In the genomic region with DNA sequence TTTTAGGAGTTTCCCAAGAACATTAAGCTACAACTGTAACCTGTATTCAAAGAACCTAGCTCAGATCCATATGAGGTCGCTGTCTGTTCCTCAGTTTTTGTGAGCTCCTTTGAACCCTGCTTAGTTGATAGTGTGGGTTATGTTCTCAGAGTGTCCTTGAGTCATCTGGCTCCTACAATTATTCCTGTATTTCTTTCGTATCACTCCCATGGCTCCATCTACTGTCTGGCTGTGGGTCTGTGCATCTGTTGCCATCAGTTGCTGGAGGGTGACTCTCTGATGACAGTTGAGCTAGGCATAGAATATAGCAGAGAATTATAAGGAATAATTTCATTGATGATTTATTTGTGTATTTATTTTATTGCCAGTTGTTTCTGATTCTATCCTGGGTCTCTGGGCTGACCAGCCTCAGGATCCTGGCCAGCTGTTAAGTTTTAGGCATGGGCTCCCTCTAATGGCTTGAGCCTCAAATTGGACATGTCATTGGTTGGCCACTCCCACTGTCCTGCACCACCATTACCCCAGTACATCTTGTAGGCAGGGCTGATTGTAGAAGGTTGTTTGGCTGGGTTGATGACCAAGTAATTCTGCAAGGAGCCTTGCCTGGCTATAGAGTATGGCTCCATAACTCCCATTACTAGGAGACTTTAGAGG, we compare ENCODE assay signal across 13 mouse cellular contexts.
DNase-seq lines count a peak whose midpoint lies in the region; ATAC-seq and TF ChIP-seq lines count a peak whose summit lies in the region.
"Had no signal": no experiment of that assay in that cellular context is flagged by ENCODE, and none has a peak within 500 bp of the region (broad histone marks: within the 10 kb centered on the region; RNA-seq: fewer than 3 reads in every experiment).

No protein-coding gene starts in this region.

- H3K4me1 ChIP-seq in forebrain, embryonic 14.5 days (ENCODE audit: control insufficient read depth, insufficient read depth, low read length): no peaks in the 10 kb centered on the region
- H3K4me1 ChIP-seq in forebrain, postnatal 0 days (ENCODE audit: insufficient read depth): no peaks in the 10 kb centered on the region
- no peaks in the 10 kb centered on the region for H3K4me1 ChIP-seq in midbrain, embryonic 14.5 days (ENCODE audit: control insufficient read depth, insufficient read depth, low read length)
- H3K4me1 ChIP-seq in midbrain, embryonic 16.5 days (ENCODE audit: control insufficient read depth, insufficient read depth, low read length): no peaks in the 10 kb centered on the region
- no peaks in the 10 kb centered on the region for H3K4me1 ChIP-seq in intestine, embryonic 16.5 days (ENCODE audit: control insufficient read depth, insufficient read depth, low read length)

- TF ChIP-seq POLR2A in myocyte (IDR thresholded peaks at IDR 0.05; ENCODE audit: insufficient read length, low read depth): no peak

- WGBS in forebrain, embryonic 14.5 days: 71% methylated on average over 2 of the region's 2 CpGs
- WGBS in forebrain, postnatal 0 days: 67% methylated on average over 2 of the region's 2 CpGs
- WGBS in midbrain, embryonic 14.5 days: 90% methylated on average over 2 of the region's 2 CpGs
- 73% methylated on average over 2 of the region's 2 CpGs for WGBS in midbrain, embryonic 16.5 days
- 76% methylated on average over 2 of the region's 2 CpGs for WGBS in intestine, embryonic 16.5 days

- no peak for TF ChIP-seq CTCF in forebrain, postnatal 0 days (IDR thresholded peaks at IDR 0.05; ENCODE audit: low read depth)

- DNase-seq in forebrain, embryonic 14.5 days (ENCODE audit: low spot score): peak; percentile 3
- DNase-seq in forebrain, postnatal 0 days: no peak
- peak; percentile 3 for DNase-seq in midbrain, embryonic 14.5 days
- DNase-seq in cerebellum, adult 9-10 months: no peak
- DNase-seq in right cerebral cortex, postnatal 36 days (ENCODE audit: low spot score in 2 of 2): no peak
- DNase-seq: cerebellum, adult 8-10 months; gastrocnemius, postnatal 36 days; heart, postnatal 14 days; right cerebral cortex, postnatal 25 days had no signal

- H3K9ac ChIP-seq in forebrain, embryonic 14.5 days (ENCODE audit: low read length): no peak overlapping the region
- no peak overlapping the region for H3K9ac ChIP-seq in forebrain, postnatal 0 days
- no peak overlapping the region for H3K9ac ChIP-seq in midbrain, embryonic 14.5 days (replicated peaks; ENCODE audit: low read length)
- no peak overlapping the region for H3K9ac ChIP-seq in midbrain, embryonic 16.5 days (ENCODE audit: low read depth, low read length)
- no peak overlapping the region for H3K9ac ChIP-seq in intestine, embryonic 16.5 days (ENCODE audit: low read depth, low read length)

- H3K4me2 ChIP-seq in forebrain, embryonic 14.5 days (ENCODE audit: low read length): no peak overlapping the region
- no peak overlapping the region for H3K4me2 ChIP-seq in forebrain, postnatal 0 days (ENCODE audit: low read depth)
- H3K4me2 ChIP-seq in midbrain, embryonic 14.5 days (ENCODE audit: low read length): no peak overlapping the region
- H3K4me2 ChIP-seq in midbrain, embryonic 16.5 days (ENCODE audit: low read length): no peak overlapping the region
- no peak overlapping the region for H3K4me2 ChIP-seq in intestine, embryonic 16.5 days (ENCODE audit: low read depth, low read length)
- peak overlapping the region; percentile 7 for H3K4me2 ChIP-seq in myocyte (ENCODE audit: low read depth)

- H3K36me3 ChIP-seq in forebrain, embryonic 14.5 days (ENCODE audit: control insufficient read depth, insufficient read depth, low read length): no peaks in the 10 kb centered on the region
- H3K36me3 ChIP-seq in forebrain, postnatal 0 days (ENCODE audit: insufficient read depth): no peaks in the 10 kb centered on the region
- H3K36me3 ChIP-seq in midbrain, embryonic 14.5 days (ENCODE audit: control insufficient read depth, insufficient read depth, low read length): no peaks in the 10 kb centered on the region
- no peaks in the 10 kb centered on the region for H3K36me3 ChIP-seq in midbrain, embryonic 16.5 days (ENCODE audit: control insufficient read depth, insufficient read depth, low read length)
- no peaks in the 10 kb centered on the region for H3K36me3 ChIP-seq in intestine, embryonic 16.5 days (ENCODE audit: control insufficient read depth, insufficient read depth, low read length)
- no peaks in the 10 kb centered on the region for H3K36me3 ChIP-seq in myocyte (ENCODE audit: control insufficient read depth, insufficient read depth)

- H3K9me3 ChIP-seq in forebrain, embryonic 14.5 days (replicated peaks; ENCODE audit: control insufficient read depth, low read length): no peaks in the 10 kb centered on the region
- H3K9me3 ChIP-seq in forebrain, postnatal 0 days (ENCODE audit: low read length): no peaks in the 10 kb centered on the region
- no peaks in the 10 kb centered on the region for H3K9me3 ChIP-seq in midbrain, embryonic 14.5 days (ENCODE audit: control insufficient read depth, low read length)
- no peaks in the 10 kb centered on the region for H3K9me3 ChIP-seq in midbrain, embryonic 16.5 days (replicated peaks; ENCODE audit: control insufficient read depth, low read length, poor library complexity, severe bottlenecking)
- H3K9me3 ChIP-seq in intestine, embryonic 16.5 days (ENCODE audit: control insufficient read depth, low read length): no peaks in the 10 kb centered on the region

- no peak overlapping the region for H3K27ac ChIP-seq in forebrain, embryonic 14.5 days (ENCODE audit: low read depth, low read length)
- H3K27ac ChIP-seq in forebrain, postnatal 0 days (ENCODE audit: low read depth, low read length): no peak overlapping the region
- no peak overlapping the region for H3K27ac ChIP-seq in midbrain, embryonic 14.5 days (replicated peaks; ENCODE audit: low read depth, low read length)
- no peak overlapping the region for H3K27ac ChIP-seq in midbrain, embryonic 16.5 days (ENCODE audit: low read length)
- H3K27ac ChIP-seq in intestine, embryonic 16.5 days (ENCODE audit: low read length): no peak overlapping the region

- ATAC-seq in forebrain, embryonic 14.5 days: no peak; the same call in 1 of the 2 replicates
- ATAC-seq in forebrain, postnatal 0 days: no peak
- no peak for ATAC-seq in midbrain, embryonic 14.5 days (ENCODE audit: low FRiP score, low TSS enrichment)
- no peak for ATAC-seq in midbrain, embryonic 16.5 days
- ATAC-seq in intestine, embryonic 16.5 days: peak; percentile 58

- H3ac ChIP-seq in myocyte (ENCODE audit: control insufficient read depth, insufficient read length): no peak overlapping the region

- no peaks in the 10 kb centered on the region for H3K27me3 ChIP-seq in forebrain, embryonic 14.5 days (replicated peaks; ENCODE audit: control insufficient read depth, insufficient read depth, low read length)
- H3K27me3 ChIP-seq in forebrain, postnatal 0 days (ENCODE audit: insufficient read depth, low read length): no peaks in the 10 kb centered on the region
- no peaks in the 10 kb centered on the region for H3K27me3 ChIP-seq in midbrain, embryonic 14.5 days (ENCODE audit: control insufficient read depth, insufficient read depth, low read length)
- no peaks in the 10 kb centered on the region for H3K27me3 ChIP-seq in midbrain, embryonic 16.5 days (ENCODE audit: control insufficient read depth, insufficient read depth, low read depth, low read length)
- H3K27me3 ChIP-seq in intestine, embryonic 16.5 days (replicated peaks; ENCODE audit: control insufficient read depth, insufficient read depth, low read length): no peaks in the 10 kb centered on the region
- no peaks in the 10 kb centered on the region for H3K27me3 ChIP-seq in myocyte (ENCODE audit: control insufficient read depth, insufficient read depth, insufficient read length)
- H3K27me3 ChIP-seq: CH12.LX had no signal

- no peaks in the 10 kb centered on the region for H3K79me2 ChIP-seq in myocyte (ENCODE audit: control insufficient read depth, insufficient read depth)

- H3K4me3 ChIP-seq in forebrain, embryonic 14.5 days (ENCODE audit: low read depth, low read length): no peak overlapping the region
- H3K4me3 ChIP-seq in forebrain, postnatal 0 days (ENCODE audit: low read depth, low read length): no peak overlapping the region
- no peak overlapping the region for H3K4me3 ChIP-seq in midbrain, embryonic 14.5 days (replicated peaks; ENCODE audit: low read depth, low read length)
- H3K4me3 ChIP-seq in midbrain, embryonic 16.5 days (ENCODE audit: low read depth, low read length): no peak overlapping the region
- H3K4me3 ChIP-seq in intestine, embryonic 16.5 days (ENCODE audit: low read length): no peak overlapping the region
- no peak overlapping the region for H3K4me3 ChIP-seq in myocyte

TF ChIP-seq in myocyte, 11 proteins besides CTCF, POLR2A, EP300 and RAD21:
- TF ChIP-seq MAX (IDR thresholded peaks at IDR 0.05; ENCODE audit: low read depth): no peak
- TF ChIP-seq SRF (IDR thresholded peaks at IDR 0.05; ENCODE audit: control insufficient read depth, insufficient read length, low read depth): no peak
- TF ChIP-seq MYOG (IDR thresholded peaks at IDR 0.05; ENCODE audit: control insufficient read depth in 1 of 3, insufficient read depth in 1 of 3, insufficient read length in 2 of 3, low read depth in 2 of 3): no peak
- no peak for TF ChIP-seq USF1 (IDR thresholded peaks at IDR 0.05; ENCODE audit: low read depth)
- no peak for TF ChIP-seq MYOD1 (IDR thresholded peaks at IDR 0.05; ENCODE audit: control insufficient read depth in 1 of 3, insufficient read length in 2 of 3, low read depth in 2 of 3)
- TF ChIP-seq POLR2AphosphoS2 (IDR thresholded peaks at IDR 0.05; ENCODE audit: insufficient read length, low read depth): no peak
- no peak for TF ChIP-seq E2F4 (IDR thresholded peaks at IDR 0.05; ENCODE audit: insufficient read depth)

Comparison
In these comparisons a context has a peak if more than half of its experiments do, and no peak if none do; other contexts are left out.
1. DNase-seq: peak in forebrain, embryonic 14.5 days (single experiment) and midbrain, embryonic 14.5 days (single experiment); none in forebrain, postnatal 0 days (single experiment), cerebellum, adult 9-10 months (single experiment) and right cerebral cortex, postnatal 36 days (0 of 2).